Mouse (Mus musculus): Measurements from ENCODE around the gene Ttc30a1. TPM values are rescaled to one million over a fixed set of nuclear protein-coding genes. Genes with fewer than 3 reads are reported as not detected.
"Not testable (repeated sequence)": the region's sequence is repeated elsewhere in the genome, so short reads cannot be mapped to it uniquely, and the experiment has no call there.

Ttc30a1 gene
- polyA plus RNA-seq, 1 experiment from 2014 or later = 8.4 TPM

DNA sequence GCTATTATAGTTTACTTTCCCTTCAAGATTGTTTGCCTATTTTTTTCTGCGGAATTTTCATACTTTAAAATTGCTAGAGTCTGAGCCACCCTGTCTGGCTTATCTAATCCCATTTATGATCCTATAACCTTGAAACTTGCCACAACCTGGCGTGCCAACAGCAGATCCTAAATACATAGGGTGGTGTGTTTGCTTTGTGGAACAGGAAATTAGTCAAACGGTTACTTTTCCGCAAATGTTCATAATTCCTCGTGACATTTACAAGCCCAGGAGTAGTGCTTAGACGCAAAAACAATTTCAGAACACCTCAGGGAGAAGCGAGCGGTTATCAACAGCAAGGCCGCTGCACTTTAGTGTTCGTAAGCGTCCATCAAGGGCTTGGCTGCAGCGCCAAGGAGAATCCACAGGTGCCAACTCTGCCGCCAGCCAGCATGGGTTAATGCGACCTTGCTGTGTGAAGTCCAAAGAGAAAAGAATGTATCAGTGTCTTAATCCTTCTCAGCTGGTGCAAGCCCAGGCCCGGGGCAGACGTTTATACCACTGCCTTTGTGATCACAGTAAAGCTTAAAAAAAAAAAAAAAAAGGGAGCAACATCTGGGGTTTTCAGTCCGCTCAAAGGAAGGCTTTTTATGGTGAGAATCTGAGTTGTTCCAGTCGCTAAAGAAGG lies 22.5 kb downstream of the Ttc30a1 start:
- no peak for ATAC-seq (ENCODE audit: insufficient number of reproducible peaks, insufficient read depth, low FRiP score, low TSS enrichment, low read depth)
- Histone ChIP-seq H3K27ac (no peak overlapping the region), H3K36me3 (no peaks in the 10 kb centered on the region), H3K4me1 (peaks cover 27% of the 10 kb centered on the region), H3K4me3 (peak overlapping the region; percentile 6), H3K9ac (peak overlapping the region; percentile 32; the same call in 1 of the 2 replicates), H3K9me3 (no peaks in the 10 kb centered on the region), H3K27me3 (no peaks in the 10 kb centered on the region; the same call in 1 of the 2 replicates), H3K4me2 (peak overlapping the region; percentile 56)
- 24% methylated on average over 18 of the region's 18 CpGs for WGBS

DNA sequence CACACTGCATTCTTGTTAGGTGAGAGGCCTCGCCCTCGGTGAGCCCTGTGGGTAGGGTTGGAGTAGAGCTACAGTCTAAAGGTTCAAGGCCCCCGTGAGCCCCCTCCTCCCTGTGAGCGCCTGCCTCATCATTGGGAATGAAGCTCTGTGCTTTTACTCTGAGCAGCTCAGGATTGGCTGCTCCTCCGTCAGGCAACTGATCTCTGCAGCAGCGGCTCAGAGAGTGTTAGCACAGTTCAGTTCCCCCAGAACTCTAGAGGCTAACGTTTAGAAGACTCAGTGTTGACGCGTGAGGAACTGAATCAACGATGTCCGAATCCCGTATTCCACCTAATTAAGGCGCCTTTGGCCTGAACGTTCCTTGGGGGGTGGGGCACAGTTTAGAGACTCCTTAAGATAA lies 26.1 kb downstream of the Ttc30a1 start:
- H3K27ac ChIP-seq = no peak overlapping the region
- H3K4me2 ChIP-seq = no peak overlapping the region
- H3K4me1 ChIP-seq = peaks cover 17% of the 10 kb centered on the region
- no peak overlapping the region for H3K9ac ChIP-seq
- no peaks in the 10 kb centered on the region; the same call in 1 of the 2 replicates for H3K27me3 ChIP-seq
- no peak for ATAC-seq (ENCODE audit: insufficient number of reproducible peaks, insufficient read depth, low FRiP score, low TSS enrichment, low read depth)
- H3K36me3 ChIP-seq = no peaks in the 10 kb centered on the region
- no peak overlapping the region for H3K4me3 ChIP-seq
- no peaks in the 10 kb centered on the region for H3K9me3 ChIP-seq
- 53% methylated on average over 14 of the region's 14 CpGs for WGBS

DNA sequence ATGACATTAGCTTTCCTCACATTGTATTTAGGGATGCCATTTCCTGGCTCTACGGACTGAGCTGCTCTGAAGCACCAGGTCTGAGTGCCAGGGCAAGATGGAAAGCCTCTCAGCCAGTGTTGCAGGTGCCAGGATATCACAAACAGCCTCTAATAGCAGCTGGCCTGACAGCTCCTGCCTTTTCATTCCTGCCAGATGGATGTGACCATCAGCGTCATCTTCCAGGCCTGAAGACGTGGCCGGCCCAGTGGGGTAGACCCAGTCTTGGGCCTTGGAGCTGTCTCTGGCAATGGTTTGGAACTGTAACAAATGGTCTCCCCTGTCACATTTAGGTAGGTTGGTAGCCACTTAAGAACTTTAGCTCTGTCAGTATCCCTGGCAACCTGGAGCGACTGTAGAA lies 28.4 kb downstream of the Ttc30a1 start:
- WGBS = 97% methylated on average over 5 of the region's 5 CpGs
- Histone ChIP-seq H3K4me1 (no peaks in the 10 kb centered on the region), H3K27ac (no peak overlapping the region), H3K9me3 (no peaks in the 10 kb centered on the region), H3K9ac (no peak overlapping the region), H3K4me2 (no peak overlapping the region), H3K36me3 (no peaks in the 10 kb centered on the region), H3K27me3 (no peaks in the 10 kb centered on the region), H3K4me3 (no peak overlapping the region)
- ATAC-seq (ENCODE audit: insufficient number of reproducible peaks, insufficient read depth, low FRiP score, low TSS enrichment, low read depth) = no peak

DNA sequence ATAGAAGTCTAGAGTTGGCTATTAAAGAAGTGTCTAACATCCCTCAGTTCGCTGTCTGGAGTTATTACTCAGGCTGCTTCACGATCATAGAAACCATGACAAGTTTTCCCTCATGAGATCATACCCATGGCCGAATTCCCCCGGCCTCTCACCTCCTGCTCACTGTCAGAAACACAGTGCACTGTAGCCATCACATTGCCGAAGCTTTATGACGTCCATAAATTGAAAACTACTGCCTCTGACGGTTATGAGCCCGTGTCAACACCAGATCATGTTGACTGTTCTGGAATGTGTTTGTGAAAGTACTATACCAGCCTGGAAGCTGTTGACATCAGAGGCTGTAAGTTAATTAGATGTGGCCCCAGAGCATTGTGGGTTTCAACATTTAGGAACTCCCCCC lies 31.1 kb downstream of the Ttc30a1 start:
- Histone ChIP-seq H3K9ac (no peak overlapping the region), H3K4me2 (no peak overlapping the region), H3K4me3 (no peak overlapping the region), H3K27ac (no peak overlapping the region), H3K36me3 (no peaks in the 10 kb centered on the region), H3K9me3 (no peaks in the 10 kb centered on the region), H3K4me1 (no peaks in the 10 kb centered on the region), H3K27me3 (no peaks in the 10 kb centered on the region)
- WGBS = 78% methylated on average over 8 of the region's 8 CpGs
- no peak for ATAC-seq (ENCODE audit: insufficient number of reproducible peaks, insufficient read depth, low FRiP score, low TSS enrichment, low read depth)

DNA sequence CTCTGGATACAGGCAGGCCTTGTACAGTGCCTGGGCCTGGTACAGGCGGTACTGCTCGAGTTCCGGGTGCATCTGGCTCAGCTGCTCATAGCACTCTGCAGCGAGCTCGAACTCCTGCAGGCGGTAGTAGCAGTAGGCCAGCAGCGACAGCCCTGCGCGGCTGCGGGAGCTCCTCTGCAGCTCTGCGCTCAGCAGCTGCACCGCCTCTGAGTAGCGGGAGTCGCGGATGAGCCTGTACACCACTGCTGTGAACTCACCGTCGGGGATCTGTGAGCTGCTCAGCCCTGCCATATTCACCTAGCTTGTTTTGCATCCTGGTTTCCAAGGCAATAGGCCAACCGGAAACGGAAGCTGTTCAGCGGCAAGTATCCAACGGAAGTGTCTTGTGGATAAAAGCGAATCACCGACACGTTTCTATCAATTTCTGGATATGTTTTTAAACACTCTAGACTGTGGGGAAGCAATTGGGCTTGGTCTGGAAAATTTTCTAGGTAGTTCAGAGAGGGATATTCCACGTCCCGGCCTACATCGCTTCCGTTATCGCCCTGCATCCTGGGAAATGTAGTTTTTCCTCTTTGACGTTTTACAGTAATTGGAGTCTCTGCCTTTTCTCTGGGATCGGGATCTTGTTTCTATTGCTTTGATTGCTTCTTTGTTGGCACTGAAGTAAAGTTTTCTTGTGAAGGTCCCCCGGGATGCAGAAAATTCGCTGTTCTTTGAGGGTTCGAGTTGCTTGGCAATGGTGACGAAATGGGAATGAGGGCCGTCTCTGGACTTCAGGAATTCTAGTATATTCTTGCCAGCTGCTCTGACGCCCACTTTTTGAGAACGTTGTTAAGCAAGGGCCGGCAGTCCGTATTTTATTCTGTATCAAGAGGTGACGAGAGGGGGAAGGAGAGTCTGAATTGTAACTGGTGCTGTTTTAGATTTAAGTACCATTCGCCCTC lies 43.4 kb downstream of the Ttc30a1 start, which contains the start of gene Ttc30b:
TSS of gene Ttc30b (minus strand) at position 469 of the 947 bp plus-strand sequence.
- Histone ChIP-seq H3K9me3 (no peaks in the 10 kb centered on the region), H3K36me3 (no peaks in the 10 kb centered on the region), H3K4me1 (peaks cover 7% of the 10 kb centered on the region; the same call in 1 of the 2 replicates), H3K27ac (peak within 1 kb of the TSS; percentile 83), H3K4me2 (peak within 1 kb of the TSS; percentile 66), H3K9ac (peak within 1 kb of the TSS; percentile 69), H3K27me3 (no peaks in the 10 kb centered on the region), H3K4me3 (peak within 1 kb of the TSS; percentile 58)
- ATAC-seq (ENCODE audit: insufficient number of reproducible peaks, insufficient read depth, low FRiP score, low TSS enrichment, low read depth) = peak; percentile 84
- 3% methylated on average over 42 of the region's 42 CpGs for WGBS

DNA sequence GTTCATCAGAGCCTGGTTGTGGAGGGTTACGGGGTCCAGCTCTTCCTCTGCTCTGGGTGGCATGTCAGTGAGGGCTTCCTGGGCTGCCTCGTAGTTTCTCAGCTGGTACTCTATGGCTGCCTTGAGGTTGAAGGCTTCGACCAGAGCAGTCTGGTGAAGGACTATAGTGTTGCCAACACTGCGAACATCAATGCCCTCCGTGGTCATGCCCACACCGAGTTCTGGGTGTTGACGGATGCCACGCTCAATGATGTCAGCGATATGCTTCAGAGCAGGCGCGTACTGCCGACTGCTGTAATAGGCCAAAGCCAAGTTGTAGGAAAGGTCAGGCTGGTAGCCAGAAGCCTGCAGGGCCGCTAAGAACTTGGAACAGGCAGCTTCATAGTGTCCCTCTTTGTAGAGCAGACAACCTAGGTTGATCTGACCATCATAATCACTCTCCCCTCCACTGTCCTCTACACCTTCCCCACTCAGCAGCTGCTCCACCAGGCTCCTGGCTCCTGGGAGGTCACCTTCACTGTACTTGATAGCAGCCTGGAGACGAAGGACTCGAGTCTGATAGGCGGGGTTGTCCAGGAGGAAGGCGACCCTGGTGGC lies 44.1 kb downstream of the Ttc30a1 start:
- H3K4me1 ChIP-seq, H3K36me3 ChIP-seq, H3K27me3 ChIP-seq, H3K27ac ChIP-seq, H3K9me3 ChIP-seq: not testable (repeated sequence)
- Histone ChIP-seq H3K9ac (peak overlapping the region; percentile 69), H3K4me3 (peak overlapping the region; percentile 58), H3K4me2 (peak overlapping the region; percentile 66)
- 0 out of 2 replicates have a peak, but pooled peaks have one; percentile 21 for ATAC-seq (ENCODE audit: insufficient number of reproducible peaks, insufficient read depth, low FRiP score, low TSS enrichment, low read depth)
- 68% methylated on average over 16 of the region's 17 CpGs for WGBS

DNA sequence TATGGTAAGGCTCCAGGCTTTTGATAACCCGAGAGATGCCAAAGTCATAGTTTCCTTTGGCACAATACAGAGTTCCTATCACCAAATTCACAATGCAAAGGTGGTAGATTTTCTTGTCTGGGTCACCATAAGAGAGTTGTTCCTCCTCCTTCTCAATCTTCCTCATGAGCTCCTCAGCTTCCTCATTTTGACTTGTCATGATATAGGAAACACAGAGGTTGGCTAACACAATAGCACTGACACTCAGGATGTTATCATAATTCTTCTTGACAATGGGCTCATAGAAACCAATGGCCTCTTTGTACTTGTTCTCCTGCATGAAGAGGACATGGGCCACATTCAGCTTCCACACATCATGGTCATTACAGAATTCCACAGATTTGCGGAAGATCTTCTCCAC lies 45.1 kb downstream of the Ttc30a1 start:
- H3K4me2 ChIP-seq; H3K27me3 ChIP-seq; H3K4me3 ChIP-seq; H3K9me3 ChIP-seq; H3K4me1 ChIP-seq; H3K27ac ChIP-seq; H3K9ac ChIP-seq; H3K36me3 ChIP-seq; ATAC-seq (ENCODE audit: insufficient number of reproducible peaks, insufficient read depth, low FRiP score, low TSS enrichment, low read depth): not testable (repeated sequence)
- 94% methylated on average over 2 of the region's 2 CpGs for WGBS

DNA sequence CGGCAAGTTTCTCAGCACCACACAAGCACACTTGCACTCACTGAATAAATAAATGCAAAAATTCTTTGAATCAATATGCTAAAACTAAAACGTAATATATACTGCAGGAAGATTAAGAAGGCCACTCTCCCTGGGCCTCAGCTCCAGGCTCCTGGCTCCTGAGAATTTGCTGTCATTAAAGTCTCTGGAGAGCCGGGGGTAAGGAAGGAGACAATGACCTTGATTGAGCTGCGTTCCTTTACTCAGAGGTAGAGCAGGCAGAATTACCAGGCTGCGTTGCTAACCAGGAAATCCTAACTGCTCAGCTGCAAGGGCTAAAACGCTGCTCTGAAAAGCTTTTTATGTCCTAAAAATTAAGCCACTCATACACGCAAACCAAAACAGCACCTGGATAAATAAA lies 48.2 kb downstream of the Ttc30a1 start:
- 0 out of 2 replicates have a peak overlapping the region, but pooled peaks have one; percentile 36 for H3K9ac ChIP-seq
- no peak overlapping the region for H3K4me2 ChIP-seq
- H3K36me3 ChIP-seq = peaks cover 3% of the 10 kb centered on the region; the same call in 1 of the 2 replicates
- WGBS = 26% methylated on average over 7 of the region's 7 CpGs
- no peaks in the 10 kb centered on the region for H3K27me3 ChIP-seq
- peaks cover 4% of the 10 kb centered on the region; the same call in 1 of the 2 replicates for H3K4me1 ChIP-seq
- no peak overlapping the region for H3K4me3 ChIP-seq
- H3K27ac ChIP-seq = peak overlapping the region; percentile 49; the same call in 1 of the 2 replicates
- no peaks in the 10 kb centered on the region for H3K9me3 ChIP-seq
- ATAC-seq (ENCODE audit: insufficient number of reproducible peaks, insufficient read depth, low FRiP score, low TSS enrichment, low read depth) = no peak

DNA sequence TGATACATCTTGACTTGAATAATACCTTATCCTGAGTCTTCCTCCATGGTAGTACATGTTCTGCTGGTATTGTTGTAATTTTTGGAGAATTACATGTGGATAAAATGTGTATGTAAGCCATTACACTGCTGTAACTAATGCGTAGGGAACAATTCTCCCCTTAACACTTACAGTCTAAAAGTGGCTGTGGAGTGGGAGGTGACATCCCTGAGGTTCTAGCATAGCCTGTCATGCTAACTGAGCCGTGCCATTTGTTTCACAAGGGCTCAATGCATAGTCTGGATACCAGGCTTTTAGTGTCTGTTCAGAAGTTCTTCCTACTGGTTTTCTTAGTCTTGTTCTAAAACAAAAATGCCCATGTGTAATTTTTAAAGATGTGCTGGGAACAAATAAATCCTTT lies 50.8 kb downstream of the Ttc30a1 start:
- no peaks in the 10 kb centered on the region for H3K27me3 ChIP-seq
- no peak overlapping the region for H3K27ac ChIP-seq
- ATAC-seq (ENCODE audit: insufficient number of reproducible peaks, insufficient read depth, low FRiP score, low TSS enrichment, low read depth) = no peak
- peaks cover 17% of the 10 kb centered on the region for H3K36me3 ChIP-seq
- no peak overlapping the region for H3K9ac ChIP-seq
- no peak overlapping the region for H3K4me3 ChIP-seq
- WGBS = 92% methylated on average over 2 of the region's 2 CpGs
- H3K9me3 ChIP-seq = no peaks in the 10 kb centered on the region
- no peak overlapping the region for H3K4me2 ChIP-seq
- peaks cover 4% of the 10 kb centered on the region; the same call in 1 of the 2 replicates for H3K4me1 ChIP-seq

DNA sequence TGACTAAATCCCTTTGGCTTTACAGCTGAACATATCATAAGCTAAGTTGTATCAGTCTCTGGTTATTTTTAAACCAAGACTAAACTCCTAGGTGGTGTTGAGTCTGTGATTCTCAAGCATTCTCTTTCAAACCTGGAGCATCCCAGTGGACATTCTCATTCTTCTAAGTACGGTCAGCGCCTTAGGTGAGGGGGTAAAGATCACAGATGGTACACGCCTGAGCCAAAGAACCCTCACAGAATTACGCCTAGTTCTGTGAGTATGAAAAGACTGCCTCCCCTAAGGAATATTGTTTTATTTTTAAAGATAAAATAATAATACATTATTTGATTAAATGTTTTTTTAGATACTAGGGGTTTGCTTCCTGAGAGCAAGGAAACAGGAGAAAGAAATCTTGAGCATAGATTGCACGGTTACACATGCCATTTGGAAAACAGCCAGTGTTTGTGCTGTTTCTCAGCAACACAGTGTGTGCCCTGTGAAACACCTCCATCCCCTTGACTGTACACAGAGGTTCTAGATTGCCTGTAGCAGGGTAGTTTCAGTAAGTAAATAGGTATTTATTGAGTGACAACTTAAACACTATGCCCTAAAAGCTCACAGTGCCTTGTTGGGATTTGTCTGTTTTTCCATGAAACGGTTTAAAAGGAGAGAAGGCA lies 51.9 kb downstream of the Ttc30a1 start:
- no peak for ATAC-seq (ENCODE audit: insufficient number of reproducible peaks, insufficient read depth, low FRiP score, low TSS enrichment, low read depth)
- Histone ChIP-seq H3K27me3 (no peaks in the 10 kb centered on the region), H3K36me3 (peaks cover 22% of the 10 kb centered on the region), H3K9ac (no peak overlapping the region), H3K4me2 (no peak overlapping the region), H3K27ac (no peak overlapping the region), H3K4me1 (peaks cover 4% of the 10 kb centered on the region; the same call in 1 of the 2 replicates), H3K9me3 (no peaks in the 10 kb centered on the region), H3K4me3 (no peak overlapping the region)
- WGBS = 86% methylated on average over 6 of the region's 6 CpGs

DNA sequence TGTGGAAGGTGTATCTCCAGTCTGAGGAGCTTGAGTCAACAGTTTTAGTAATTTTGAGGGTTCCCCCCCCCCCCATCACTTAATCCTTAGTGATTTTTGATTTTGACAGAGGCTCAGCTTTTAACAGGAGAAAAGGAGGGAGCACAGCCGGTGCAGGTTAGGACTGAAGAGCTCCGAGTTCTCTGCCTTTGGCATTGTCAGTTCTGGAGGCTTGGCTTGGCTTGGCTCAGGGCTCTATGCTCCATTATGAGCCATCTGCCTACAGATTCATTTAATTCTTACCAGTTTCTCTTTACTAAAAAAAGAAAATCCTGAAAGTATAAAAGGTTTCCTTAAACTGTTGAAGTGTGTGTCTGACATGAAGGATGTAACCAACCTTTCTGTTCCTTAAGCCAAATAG lies 52.6 kb downstream of the Ttc30a1 start:
- 96% methylated on average over 2 of the region's 2 CpGs for WGBS
- no peaks in the 10 kb centered on the region for H3K9me3 ChIP-seq
- no peak for ATAC-seq (ENCODE audit: insufficient number of reproducible peaks, insufficient read depth, low FRiP score, low TSS enrichment, low read depth)
- H3K36me3 ChIP-seq = peaks cover 22% of the 10 kb centered on the region
- H3K4me1 ChIP-seq = peaks cover 4% of the 10 kb centered on the region; the same call in 1 of the 2 replicates
- H3K27ac ChIP-seq = no peak overlapping the region
- H3K27me3 ChIP-seq = no peaks in the 10 kb centered on the region
- no peak overlapping the region for H3K4me2 ChIP-seq
- no peak overlapping the region for H3K9ac ChIP-seq
- no peak overlapping the region for H3K4me3 ChIP-seq

Data from embryonic facial prominence, embryonic 13.5 days (tissue).